Mouse (Mus musculus) left cerebral cortex, adult 9 months (tissue): ENCODE data around the gene Gnai3.

Experiments
- DNase-seq, 2 experiments: peaks; one replicate each; pipeline ENCODE4 v3.0.0; 2022; ENCODE audit warnings: low spot score in 2 of 2

The Gnai3 gene

DNA sequence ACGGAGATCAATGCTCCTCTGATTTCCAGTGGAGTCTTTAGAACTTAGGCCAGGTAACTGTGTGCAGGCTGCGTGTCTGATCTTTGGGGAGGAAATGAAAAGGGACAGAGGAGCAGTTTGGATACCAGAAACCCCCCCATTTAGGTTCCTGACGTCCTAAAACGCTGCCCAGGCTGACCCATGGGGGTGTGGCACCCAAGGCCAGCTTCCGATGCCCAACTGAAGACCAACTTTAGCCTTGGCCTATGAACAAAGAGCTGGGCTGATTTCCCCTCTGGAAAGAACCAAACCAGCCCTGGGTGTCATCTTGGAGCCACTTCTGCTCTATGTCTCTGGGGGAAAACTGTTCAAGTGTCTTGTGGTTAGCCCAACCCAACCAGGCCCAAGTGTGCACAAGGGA, 18.1 kb upstream of the Gnai3 start:
- no peak for DNase-seq

- DNase-seq: peak; percentile 69 to 77
Observed at GRCm38 (mm10) chr3:108158383-108159037, 12.6 kb upstream of the Gnai3 start.

DNA sequence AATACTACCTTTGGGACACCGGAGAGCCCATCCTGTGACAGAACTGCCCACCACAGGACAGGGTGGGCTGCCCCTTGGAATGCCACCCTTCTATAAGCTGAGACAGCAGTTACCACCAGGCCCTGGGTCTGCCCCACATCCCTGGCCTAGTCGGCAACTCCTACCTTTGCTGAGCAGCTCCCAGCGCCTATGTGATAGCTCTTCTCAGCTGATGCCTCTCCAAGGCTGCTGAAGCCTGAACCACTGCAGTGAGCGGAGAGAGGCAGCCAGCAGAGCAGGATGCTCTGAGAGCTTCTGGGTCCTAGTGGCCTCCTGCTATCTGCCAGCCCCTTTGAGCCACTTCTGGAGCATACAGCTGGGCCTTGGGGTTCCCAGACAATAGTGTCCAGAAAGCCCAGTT, 8.7 kb upstream of the Gnai3 start, which contains the start of gene Gpr61:
TSS of gene Gpr61 (minus strand) at position 227 of the 400 bp plus-strand sequence.
- DNase-seq: peak; percentile 65 to 82

GRCm38 (mm10) chr3:108152290-108152689, 6.3 kb upstream of the Gnai3 start:
- DNase-seq: no peak

DNA sequence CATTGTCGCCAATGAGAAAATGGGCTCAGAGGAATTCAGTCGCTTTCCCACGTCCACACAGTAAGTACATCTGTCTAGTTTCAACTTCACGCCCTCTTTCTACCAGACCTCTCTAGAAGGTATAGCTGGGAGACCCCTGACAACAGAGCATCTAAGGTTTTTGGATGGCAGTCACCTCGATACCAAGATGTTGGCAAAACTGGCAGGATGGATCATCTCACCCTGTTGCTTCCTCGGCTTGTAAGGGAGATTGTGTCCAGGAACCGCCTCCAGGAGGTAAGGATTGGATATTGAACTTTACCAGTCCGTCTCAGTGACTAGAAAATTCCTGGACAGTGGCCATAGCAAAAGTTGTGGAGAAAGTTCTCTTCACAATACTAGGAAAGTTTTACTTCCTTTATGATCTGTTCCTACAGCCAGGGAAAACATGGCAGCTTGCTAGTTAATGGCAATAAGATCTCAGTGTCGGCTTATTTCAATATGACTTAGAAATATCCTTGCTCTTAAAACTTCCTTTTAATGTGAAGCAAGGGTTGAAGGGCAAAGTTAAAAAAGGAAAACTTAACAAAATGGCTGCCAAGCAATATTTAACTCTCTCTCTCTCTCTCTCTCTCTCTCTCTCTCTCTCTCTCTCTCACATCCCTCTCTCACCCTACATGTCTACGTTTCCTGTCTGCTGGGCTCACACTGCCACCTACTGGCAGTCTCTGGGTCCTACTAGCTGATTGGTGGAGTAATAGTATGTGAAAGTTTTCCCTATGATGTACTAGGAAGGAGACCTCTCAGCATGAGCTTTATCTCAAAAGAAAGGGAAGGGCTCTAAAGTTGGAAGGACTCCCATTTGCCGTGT, 1.7 kb upstream of the Gnai3 start:
- peak; percentile 58 to 93 for DNase-seq

DNA sequence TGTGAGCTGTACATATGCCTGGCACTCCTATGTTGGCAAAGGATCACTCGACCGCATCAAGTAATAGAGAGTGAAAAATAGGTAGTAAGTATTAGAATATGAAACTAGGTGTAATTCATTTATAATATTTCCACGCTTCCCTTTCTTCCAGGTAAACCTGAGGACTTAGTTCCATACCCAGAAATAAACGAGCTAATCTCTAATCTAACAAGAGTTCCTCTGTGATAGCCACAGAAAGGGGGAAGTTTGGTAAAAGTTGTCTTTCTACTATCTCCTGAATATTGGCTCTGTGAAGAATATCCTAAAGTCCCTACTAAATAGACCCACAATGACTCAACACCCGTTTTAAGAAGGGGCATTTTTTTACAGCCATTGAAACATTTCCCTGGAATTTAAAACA, 725 bp upstream of the Gnai3 start:
- no peak for DNase-seq

- no peak for DNase-seq
Observed at GRCm38 (mm10) chr3:108140786-108141185, 5.2 kb downstream of the Gnai3 start.

GRCm38 (mm10) chr3:108139113-108139512, 6.8 kb downstream of the Gnai3 start:
- no peak for DNase-seq

DNA sequence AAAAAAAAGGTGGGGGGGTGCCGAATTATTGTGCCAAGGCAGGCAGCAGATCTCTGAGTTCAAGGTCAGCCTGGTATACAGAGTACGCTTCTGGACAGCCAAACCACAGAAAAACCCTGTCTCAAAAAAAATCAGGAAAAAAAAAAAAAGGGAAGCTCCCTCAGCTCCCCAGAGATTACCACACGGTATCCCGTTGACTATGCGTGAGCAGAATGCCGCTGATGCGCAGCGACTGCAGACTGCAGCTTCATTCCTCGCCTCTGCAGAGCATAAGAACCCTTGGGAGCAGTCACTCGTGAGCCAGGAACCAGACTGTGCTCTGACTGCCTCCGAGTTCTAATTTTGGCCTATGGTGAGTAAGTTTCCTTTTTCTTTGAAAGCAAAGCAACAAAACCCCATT, 11.2 kb downstream of the Gnai3 start:
- DNase-seq: peak; percentile 45 to 79

DNA sequence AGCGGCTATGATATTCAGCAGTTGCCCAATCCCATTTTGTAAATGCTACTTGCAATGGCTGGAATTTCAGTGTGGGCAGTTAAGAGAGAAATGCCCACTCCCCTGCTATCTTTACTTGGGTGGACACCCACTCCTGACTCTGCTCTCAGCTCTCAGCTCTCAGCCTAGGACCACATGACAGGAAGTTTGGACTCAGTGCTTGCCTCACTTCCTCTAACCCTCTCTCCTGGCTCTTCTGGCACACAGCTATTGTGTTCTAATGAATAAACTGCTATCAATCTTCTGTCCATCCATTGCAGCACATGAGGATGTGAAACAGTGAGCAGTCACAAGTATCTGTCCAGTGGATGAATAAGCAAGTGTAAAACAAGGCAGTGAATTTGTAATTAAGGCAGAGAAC, 13.5 kb downstream of the Gnai3 start:
- DNase-seq: no peak

DNA sequence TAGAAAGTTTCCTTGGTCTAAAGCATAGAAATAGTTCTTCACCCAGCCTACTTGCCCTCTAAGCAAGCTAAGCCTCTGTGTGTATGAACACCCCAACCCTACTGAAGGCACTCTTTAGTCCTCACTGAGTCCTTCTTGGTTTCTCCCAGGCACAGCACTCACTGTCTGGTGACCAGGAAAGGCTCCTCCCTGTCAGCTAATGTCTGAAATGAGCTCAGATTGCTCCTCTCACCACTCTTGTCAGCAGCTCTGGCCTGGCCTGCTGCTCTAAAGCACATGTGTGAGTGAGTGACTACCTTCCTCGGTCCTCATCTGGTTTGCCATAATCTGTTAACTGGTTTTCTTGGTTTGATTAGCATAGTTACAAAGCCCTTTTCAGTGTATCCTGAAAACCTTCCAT, 14.1 kb downstream of the Gnai3 start:
- no peak for DNase-seq

GRCm38 (mm10) chr3:108131216-108131615, 14.7 kb downstream of the Gnai3 start:
- no peak for DNase-seq

- no peak for DNase-seq
Observed at GRCm38 (mm10) chr3:108129804-108130203, 16.1 kb downstream of the Gnai3 start.

GRCm38 (mm10) chr3:108129367-108129766, 16.6 kb downstream of the Gnai3 start:
- no peak for DNase-seq

- DNase-seq: no peak
Observed at GRCm38 (mm10) chr3:108128520-108128919, 17.4 kb downstream of the Gnai3 start.

GRCm38 (mm10) chr3:108126327-108126726, 19.6 kb downstream of the Gnai3 start:
- no peak for DNase-seq

DNA sequence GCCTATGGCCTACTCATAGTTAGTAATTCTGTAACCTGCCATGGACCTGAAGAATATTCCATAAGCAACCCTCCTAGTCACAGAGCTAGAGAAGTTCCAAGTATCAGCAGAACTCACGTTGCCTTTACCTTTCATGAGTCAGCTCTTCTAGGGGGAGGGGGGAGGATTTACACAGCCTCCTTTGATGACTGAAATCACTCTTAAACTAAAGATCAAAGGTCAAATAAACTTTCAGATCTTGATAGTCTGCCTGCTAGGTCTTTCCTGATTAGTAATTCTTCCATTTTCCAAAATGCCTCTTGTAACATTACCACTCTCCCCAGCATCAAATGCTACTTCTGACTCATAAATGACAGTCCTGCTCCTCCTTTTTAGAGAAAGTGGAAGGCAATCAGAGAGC, 21.8 kb downstream of the Gnai3 start:
- no peak for DNase-seq

GRCm38 (mm10) chr3:108123242-108123641, 22.7 kb downstream of the Gnai3 start:
- no peak for DNase-seq

- no peak for DNase-seq
Observed at GRCm38 (mm10) chr3:108121101-108121500, 24.8 kb downstream of the Gnai3 start.

GRCm38 (mm10) chr3:108117465-108117864, 28.5 kb downstream of the Gnai3 start:
- no peak for DNase-seq

DNA sequence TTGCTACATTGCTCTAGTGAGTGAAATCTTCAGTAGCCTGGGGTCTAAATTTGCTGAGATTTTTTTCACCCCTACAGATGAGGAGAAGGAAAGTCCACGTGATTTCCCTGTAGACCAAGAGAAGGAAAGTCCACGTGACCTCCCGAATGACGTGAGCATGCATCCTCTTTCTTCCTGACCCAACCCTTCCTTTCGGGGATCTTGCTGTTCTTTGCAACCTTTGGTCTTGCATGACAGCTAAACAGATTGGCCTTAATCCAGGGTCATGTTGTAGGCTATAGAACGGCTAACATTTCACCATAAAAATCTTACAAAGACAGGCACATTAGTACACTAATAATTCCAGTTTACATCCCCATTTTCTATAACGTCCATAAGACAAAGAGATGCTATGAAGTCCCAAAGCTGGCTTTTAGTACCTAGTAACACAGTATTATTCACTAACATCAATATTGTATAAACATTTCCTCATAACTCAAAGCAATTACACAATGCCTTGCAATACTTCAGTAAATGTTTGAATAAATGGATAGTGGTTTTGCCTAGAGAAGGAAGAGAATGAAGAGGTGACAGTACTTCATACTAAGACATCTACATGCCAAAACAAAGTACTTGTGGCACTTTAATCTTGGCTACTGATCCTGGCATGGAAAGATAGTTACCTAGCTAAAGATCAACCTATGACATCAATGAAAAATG, 32.2 kb downstream of the Gnai3 start:
- no peak for DNase-seq

- no peak for DNase-seq
Observed at GRCm38 (mm10) chr3:108112666-108113065, 33.3 kb downstream of the Gnai3 start.

DNA sequence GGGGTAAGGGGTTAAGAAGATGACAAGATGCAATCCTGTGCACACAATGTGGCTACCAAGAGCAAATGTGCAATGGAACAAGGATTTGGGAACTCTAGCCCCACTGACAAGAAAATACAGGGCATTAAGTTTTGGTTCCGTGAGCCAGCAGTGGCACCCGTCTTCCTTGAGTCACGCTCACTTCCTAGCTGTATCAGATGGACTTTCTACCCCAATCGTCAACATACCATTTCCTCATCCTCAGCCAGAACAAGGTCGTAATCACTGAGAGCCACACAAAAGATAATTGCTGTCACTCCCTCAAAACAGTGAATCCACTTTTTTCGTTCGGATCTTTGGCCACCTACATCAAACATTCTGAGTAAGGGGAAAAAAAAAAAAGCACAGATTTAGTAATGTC, 33.7 kb downstream of the Gnai3 start:
- no peak for DNase-seq
